Mouse (Mus musculus): ENCODE measurements around the gene Qpctl.

The Qpctl gene

GRCm38 (mm10) chr7:19148875-19149541 is at the start of gene Qpctl:
Qpctl (minus strand) TSS chr7:19149291.
- DNase-seq (ENCODE audit: low spot score in 2 of 2), result peak; percentile 97 to 99

GRCm38 (mm10) chr7:19197985-19198384 is 48.9 kb upstream of the Qpctl start:
- no peak for DNase-seq (ENCODE audit: low spot score in 2 of 2)

- DNase-seq (ENCODE audit: low spot score in 2 of 2), result no peak
Observed at GRCm38 (mm10) chr7:19196676-19197075, 47.6 kb upstream of the Qpctl start.

- DNase-seq (ENCODE audit: low spot score in 2 of 2), result no peak
Observed at GRCm38 (mm10) chr7:19194676-19195075, 45.6 kb upstream of the Qpctl start.

GRCm38 (mm10) chr7:19184758-19185157 is 35.7 kb upstream of the Qpctl start:
- DNase-seq (ENCODE audit: low spot score in 2 of 2), result no peak

GRCm38 (mm10) chr7:19184250-19184649 is 35.2 kb upstream of the Qpctl start:
- DNase-seq (ENCODE audit: low spot score in 2 of 2), result peak in 1 of 2 experiments; percentile 32

- peak in 1 of 2 experiments; percentile 27 for DNase-seq (ENCODE audit: low spot score in 2 of 2)
Observed at GRCm38 (mm10) chr7:19180862-19181429, 31.9 kb upstream of the Qpctl start.

GRCm38 (mm10) chr7:19179936-19180335 is 30.8 kb upstream of the Qpctl start:
- DNase-seq (ENCODE audit: low spot score in 2 of 2), result no peak

- DNase-seq (ENCODE audit: low spot score in 2 of 2), result peak in 1 of 2 experiments; percentile 58
Observed at GRCm38 (mm10) chr7:19179173-19179572, 30.1 kb upstream of the Qpctl start.

GRCm38 (mm10) chr7:19178443-19179092 is 29.5 kb upstream of the Qpctl start:
- DNase-seq (ENCODE audit: low spot score in 2 of 2), result peak; percentile 67 to 70

GRCm38 (mm10) chr7:19178035-19178434 is 28.9 kb upstream of the Qpctl start:
- DNase-seq (ENCODE audit: low spot score in 2 of 2), result no peak

- DNase-seq (ENCODE audit: low spot score in 2 of 2), result no peak
Observed at GRCm38 (mm10) chr7:19177216-19177615, 28.1 kb upstream of the Qpctl start.

GRCm38 (mm10) chr7:19176516-19176947 is 27.4 kb upstream of the Qpctl start:
- no peak for DNase-seq (ENCODE audit: low spot score in 2 of 2)

- DNase-seq (ENCODE audit: low spot score in 2 of 2), result no peak
Observed at GRCm38 (mm10) chr7:19175708-19176515, 26.8 kb upstream of the Qpctl start, which contains the start of gene Eml2. Eml2 (plus strand) TSS chr7:19176421.

GRCm38 (mm10) chr7:19172874-19173273 is 23.8 kb upstream of the Qpctl start:
- DNase-seq (ENCODE audit: low spot score in 2 of 2), result peak in 1 of 2 experiments; percentile 63

- no peak for DNase-seq (ENCODE audit: low spot score in 2 of 2)
Observed at GRCm38 (mm10) chr7:19171831-19172230, 22.7 kb upstream of the Qpctl start.

- no peak for DNase-seq (ENCODE audit: low spot score in 2 of 2)
Observed at GRCm38 (mm10) chr7:19170142-19170541, 21.1 kb upstream of the Qpctl start.

GRCm38 (mm10) chr7:19169506-19169905 is 20.4 kb upstream of the Qpctl start:
- no peak for DNase-seq (ENCODE audit: low spot score in 2 of 2)

GRCm38 (mm10) chr7:19166990-19167389 is 17.9 kb upstream of the Qpctl start:
- DNase-seq (ENCODE audit: low spot score in 2 of 2), result no peak

- DNase-seq (ENCODE audit: low spot score in 2 of 2), result no peak
Observed at GRCm38 (mm10) chr7:19165656-19166423, 16.7 kb upstream of the Qpctl start, which contains the start of gene Gipr. Gipr (minus strand) TSS chr7:19166127.

GRCm38 (mm10) chr7:19164978-19165377 is 15.9 kb upstream of the Qpctl start:
- DNase-seq (ENCODE audit: low spot score in 2 of 2), result no peak

Measured in urinary bladder, postnatal 36 days (tissue).